Mouse (Mus musculus) adrenal gland, adult 2 months (tissue): ENCODE results near the gene Snrnp48. TPM values are rescaled to one million over a fixed set of nuclear protein-coding genes. Genes with fewer than 3 reads are reported as not detected.

Experiments
- DNase-seq: peaks from one replicate; pipeline ENCODE4 v3.0.0; 2021
- long read RNA-seq: library from polyadenylated mRNA; stranded (forward); transcript quantifications from one replicate; pipeline ENCODE4 v2.0.0, GENCODE M21; 2021
- polyA plus RNA-seq: library from polyadenylated mRNA; depleted of rRNA; stranded (reverse); fragments of >200 nt; gene quantifications from 2 replicates; pipeline ENCODE4 v1.2.3, GENCODE M21; 2012; rRNA removed
- total RNA-seq, 2 experiments: library from RNA; stranded (reverse); gene quantifications; 2 replicates each; pipeline ENCODE4 v1.2.3; 2021

Snrnp48 gene
- 10 to 100 TPM; 16.3 to 26.1 TPM for total RNA-seq
- 16.7 and 21.0 TPM in 2 replicates for polyA plus RNA-seq
- long read RNA-seq, transcript Snrnp48-201 (9 exons, 1,785 nt), result major isoform, 9 of 11 reads
- long read RNA-seq, partial matches to known transcripts, result 1 of 11 reads
- long read RNA-seq, other reads (novel, unspliced or antisense), result 1 of 11 reads

- DNase-seq, result peak; percentile 94
These were observed at the start of gene Snrnp48 for GRCm38 (mm10) chr13:38204702-38205482. Gene Snrnp48, plus strand, starts transcription at chr13:38204938.

- no peak for DNase-seq
These were observed 49.2 kb upstream of the Snrnp48 start for GRCm38 (mm10) chr13:38155523-38155922.

- no peak for DNase-seq
These were observed 47.1 kb upstream of the Snrnp48 start for GRCm38 (mm10) chr13:38157635-38158034.

- no peak for DNase-seq
These were observed 42.7 kb upstream of the Snrnp48 start for GRCm38 (mm10) chr13:38162002-38162401.

- DNase-seq, result no peak
These were observed 42.1 kb upstream of the Snrnp48 start for GRCm38 (mm10) chr13:38162668-38163067.

GRCm38 (mm10) chr13:38164932-38165331, 39.8 kb upstream of the Snrnp48 start:
- peak; percentile 52 for DNase-seq

GRCm38 (mm10) chr13:38167056-38167455, 37.7 kb upstream of the Snrnp48 start:
- no peak for DNase-seq

- peak; percentile 18 for DNase-seq
These were observed 34.0 kb upstream of the Snrnp48 start for GRCm38 (mm10) chr13:38170707-38171144.

GRCm38 (mm10) chr13:38193406-38193805, 11.3 kb upstream of the Snrnp48 start:
- no peak for DNase-seq

- no peak for DNase-seq
These were observed 3.3 kb upstream of the Snrnp48 start for GRCm38 (mm10) chr13:38201413-38201812.

GRCm38 (mm10) chr13:38204171-38204570, 567 bp upstream of the Snrnp48 start:
- DNase-seq, result no peak

GRCm38 (mm10) chr13:38211122-38211521, 6.4 kb downstream of the Snrnp48 start:
- no peak for DNase-seq

- DNase-seq, result no peak
These were observed 13.9 kb downstream of the Snrnp48 start for GRCm38 (mm10) chr13:38218686-38219085.

- no peak for DNase-seq
These were observed 15.6 kb downstream of the Snrnp48 start for GRCm38 (mm10) chr13:38220331-38220730.

GRCm38 (mm10) chr13:38230177-38230821, 25.6 kb downstream of the Snrnp48 start:
- DNase-seq, result no peak

- no peak for DNase-seq
These were observed 27.7 kb downstream of the Snrnp48 start for GRCm38 (mm10) chr13:38232411-38232810.

- DNase-seq, result no peak
These were observed 28.3 kb downstream of the Snrnp48 start for GRCm38 (mm10) chr13:38232856-38233625.

GRCm38 (mm10) chr13:38234651-38235050, 29.9 kb downstream of the Snrnp48 start:
- no peak for DNase-seq

- no peak for DNase-seq
These were observed 30.6 kb downstream of the Snrnp48 start for GRCm38 (mm10) chr13:38235370-38235769.

GRCm38 (mm10) chr13:38248151-38248550, 43.4 kb downstream of the Snrnp48 start:
- DNase-seq, result no peak

GRCm38 (mm10) chr13:38251226-38251625, 46.5 kb downstream of the Snrnp48 start:
- DNase-seq, result no peak

GRCm38 (mm10) chr13:38253696-38254095, 49.0 kb downstream of the Snrnp48 start:
- DNase-seq, result no peak
